Mouse (Mus musculus) heart, embryonic 12.5 days (tissue): ENCODE measurements around the gene Dpp10. TPM values are rescaled to one million over a fixed set of nuclear protein-coding genes. Genes with fewer than 3 reads are reported as not detected.
A peak's percentile ranks its signal among the peaks of the same experiment; 100 is the strongest.

Experiments
- ATAC-seq: fragments of 200-750 bp; cut with Nextera tagmentation; 2 replicates; pipeline ENCODE4 v1.8.0; 2017; ENCODE audit warnings: moderate TSS enrichment, moderate library complexity; ENCODE audit not compliant: insufficient number of reproducible peaks, low FRiP score
- H3K27ac ChIP-seq: fragments of 300-500 bp; sonication (generic); 2 replicates; pipeline ENCODE4 v1.5.1; 2016; ENCODE audit warnings: mild to moderate bottlenecking, moderate library complexity; ENCODE audit not compliant: poor library complexity, severe bottlenecking
- H3K27me3 ChIP-seq: fragments of 300-500 bp; sonication (generic); replicated peaks from 2 replicates; pipeline ENCODE4 v1.6.1; 2016; ENCODE audit warnings: mild to moderate bottlenecking, moderate library complexity
- H3K36me3 ChIP-seq: fragments of 300-500 bp; sonication (generic); 2 replicates; pipeline ENCODE4 v1.6.1; 2016; ENCODE audit warnings: mild to moderate bottlenecking, moderate library complexity
- H3K4me1 ChIP-seq: fragments of 300-500 bp; sonication (generic); replicated peaks from 2 replicates; pipeline ENCODE4 v1.6.1; 2016; ENCODE audit warnings: mild to moderate bottlenecking
- H3K4me2 ChIP-seq: fragments of 300-500 bp; sonication (generic); 2 replicates; pipeline ENCODE4 v1.6.1; 2016; ENCODE audit warnings: mild to moderate bottlenecking, moderate library complexity
- H3K4me3 ChIP-seq: fragments of 300-500 bp; sonication (generic); 2 replicates; pipeline ENCODE4 v1.5.1; 2016; ENCODE audit warnings: mild to moderate bottlenecking
- H3K9ac ChIP-seq: fragments of 300-500 bp; sonication (generic); 2 replicates; pipeline ENCODE4 v1.6.1; 2016; ENCODE audit warnings: mild to moderate bottlenecking, moderate library complexity
- H3K9me3 ChIP-seq: fragments of 300-500 bp; sonication (generic); replicated peaks from 2 replicates; pipeline ENCODE4 v1.6.1; 2016; ENCODE audit warnings: mild to moderate bottlenecking, moderate library complexity
- WGBS: fragments of 180-500 bp; shearing (Covaris S2); methylation state at CpG from one replicate; pipeline ENCODE4 v1.1.7; 2016; 5-methylcytosine and 5-hydroxymethylcytosine counted together
- polyA plus RNA-seq: library from polyadenylated mRNA; unstranded; fragments of >200 nt; fragmentation: Nextera tagmentation; extraction: Ambion mirVana; gene quantifications from 2 replicates; pipeline ENCODE4 v1.2.1, GENCODE M21; 2016

The Dpp10 gene
- not detected in 2 replicates for polyA plus RNA-seq

DNA sequence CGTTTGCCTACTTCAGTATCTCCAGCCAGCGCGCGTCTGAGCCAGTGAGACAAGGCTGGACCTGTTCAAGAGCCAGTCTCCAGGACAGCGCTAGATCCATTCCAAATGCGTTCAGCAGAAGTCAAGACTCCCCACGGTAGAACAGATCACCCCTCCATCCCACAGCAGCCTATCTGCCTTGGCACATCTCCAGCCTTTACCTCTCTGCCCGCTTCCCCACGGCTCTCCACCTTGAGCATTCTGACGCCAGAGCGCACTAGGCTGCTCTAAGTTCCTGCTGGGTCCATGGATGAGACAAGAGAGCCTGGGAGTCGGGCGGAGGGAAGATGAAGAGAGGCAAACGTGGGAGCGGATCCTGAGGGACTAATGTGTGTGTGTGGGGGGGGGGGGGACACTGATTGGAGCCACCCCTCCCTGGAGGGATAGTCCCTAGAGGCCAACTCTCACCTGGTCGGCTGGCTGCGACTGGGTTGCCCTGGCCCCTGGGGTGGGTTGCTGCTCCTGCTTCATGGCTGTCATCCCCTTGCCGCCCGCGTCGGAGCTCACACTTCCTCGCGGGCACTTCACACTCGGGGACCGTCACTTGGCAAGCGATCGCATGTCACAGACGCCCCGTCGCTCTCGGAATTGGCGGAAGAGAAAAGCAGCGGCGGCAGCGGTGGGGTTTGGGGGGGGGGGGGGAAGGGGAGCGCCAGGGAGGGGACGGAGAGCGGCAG, at the start of gene Dpp10:
Dpp10 (minus strand) TSS at position 635 of the 716 bp plus-strand sequence.
- Histone ChIP-seq H3K27ac (no peak within 1 kb of the TSS), H3K9ac (0 out of 2 replicates have a peak within 1 kb of the TSS, but pooled peaks have one; percentile 38), H3K4me1 (peaks cover 12% of the 10 kb centered on the region), H3K4me3 (peak within 1 kb of the TSS; percentile 49), H3K4me2 (peak within 1 kb of the TSS; percentile 90), H3K27me3 (peaks cover 37% of the 10 kb centered on the region), H3K9me3 (no peaks in the 10 kb centered on the region), H3K36me3 (no peaks in the 10 kb centered on the region)
- no peak for ATAC-seq
- WGBS: 2% methylated on average over 37 of the region's 38 CpGs

DNA sequence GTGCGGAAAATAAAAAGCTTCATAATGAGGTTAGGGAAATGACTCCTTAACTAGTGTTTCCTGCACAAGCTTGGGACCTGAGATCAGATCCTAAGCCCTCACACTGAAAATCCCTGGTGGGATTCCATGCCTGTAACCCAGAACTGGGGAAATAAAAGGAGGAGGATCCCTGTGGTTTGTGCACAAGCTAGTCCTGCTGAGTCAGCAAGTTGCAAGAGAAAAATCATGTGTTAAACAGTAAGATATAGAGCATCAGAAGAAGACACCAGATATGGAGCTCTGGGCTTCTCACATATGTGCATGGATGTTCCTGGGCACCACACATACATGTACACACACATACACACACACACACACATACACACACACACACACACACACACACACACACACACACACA, 3.2 kb upstream of the Dpp10 start:
- ATAC-seq: no peak
- H3K4me3 ChIP-seq: no peak overlapping the region
- no peaks in the 10 kb centered on the region for H3K9me3 ChIP-seq
- H3K9ac ChIP-seq: no peak overlapping the region
- no peaks in the 10 kb centered on the region for H3K36me3 ChIP-seq
- no peak overlapping the region for H3K27ac ChIP-seq
- WGBS: 69% methylated on average over 1 of the region's 1 CpGs
- peaks cover 34% of the 10 kb centered on the region for H3K27me3 ChIP-seq
- H3K4me2 ChIP-seq: no peak overlapping the region
- H3K4me1 ChIP-seq: peaks cover 12% of the 10 kb centered on the region

DNA sequence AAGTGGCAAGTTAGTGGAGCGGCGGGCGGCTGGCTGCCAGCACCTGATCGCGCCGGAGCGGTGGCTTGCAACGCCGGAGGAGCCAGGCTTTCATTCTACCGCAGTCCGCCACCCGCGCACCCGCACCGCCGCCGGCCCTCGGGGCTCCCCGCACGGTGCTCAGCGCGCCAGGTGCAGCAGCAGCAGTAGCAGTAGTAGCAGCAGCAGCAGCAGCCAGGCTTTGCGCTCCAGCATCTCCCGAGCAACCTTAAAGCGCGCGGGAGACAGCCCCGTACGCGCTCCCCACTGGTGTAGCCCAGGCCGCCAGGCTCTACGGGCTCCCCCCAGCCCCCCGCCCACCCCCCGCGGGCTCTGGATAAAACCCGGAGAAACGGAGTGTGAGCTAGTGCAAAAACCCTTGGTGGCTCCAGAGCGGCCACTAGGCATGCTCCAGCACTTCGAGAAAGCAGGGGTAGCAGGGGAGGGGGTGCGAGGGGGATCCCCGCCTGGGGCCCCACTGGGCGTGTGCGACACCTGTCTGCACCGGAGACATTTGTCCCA, 472 bp upstream of the Dpp10 start:
- H3K36me3 ChIP-seq: no peaks in the 10 kb centered on the region
- peak overlapping the region; percentile 49 for H3K4me3 ChIP-seq
- H3K4me2 ChIP-seq: peak overlapping the region; percentile 90
- H3K4me1 ChIP-seq: peaks cover 12% of the 10 kb centered on the region
- H3K27ac ChIP-seq: no peak overlapping the region
- H3K9ac ChIP-seq: 0 out of 2 replicates have a peak overlapping the region, but pooled peaks have one; percentile 38
- H3K9me3 ChIP-seq: no peaks in the 10 kb centered on the region
- 0 out of 2 replicates have a peak, but pooled peaks have one; percentile 11 for ATAC-seq
- under 1% methylated on average over 38 of the region's 44 CpGs for WGBS
- H3K27me3 ChIP-seq: peaks cover 37% of the 10 kb centered on the region

DNA sequence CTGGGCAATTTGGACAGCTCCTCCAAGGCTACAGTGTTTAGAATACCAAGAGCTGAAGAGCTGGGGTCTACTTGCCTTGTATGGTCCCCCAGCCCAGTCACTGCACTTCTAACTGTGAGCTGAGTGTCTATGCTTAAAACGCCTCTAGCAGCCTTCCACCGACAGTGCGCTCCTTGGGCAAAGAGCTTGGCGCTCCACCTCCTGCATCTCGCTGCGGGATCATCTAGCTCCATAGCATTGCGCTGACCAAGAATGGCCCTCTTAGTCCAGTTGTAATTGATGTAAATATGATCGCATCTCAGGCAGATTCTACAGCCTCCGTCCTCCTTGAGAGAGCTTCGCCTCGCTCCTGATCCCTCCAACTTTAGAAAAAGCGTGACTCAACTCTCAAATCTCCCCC, 1.2 kb downstream of the Dpp10 start:
- peaks cover 37% of the 10 kb centered on the region for H3K27me3 ChIP-seq
- H3K4me1 ChIP-seq: peaks cover 12% of the 10 kb centered on the region
- H3K4me3 ChIP-seq: no peak overlapping the region
- 17% methylated on average over 12 of the region's 12 CpGs for WGBS
- H3K9me3 ChIP-seq: no peaks in the 10 kb centered on the region
- H3K36me3 ChIP-seq: no peaks in the 10 kb centered on the region
- H3K27ac ChIP-seq: no peak overlapping the region
- ATAC-seq: no peak
- no peak overlapping the region for H3K9ac ChIP-seq
- H3K4me2 ChIP-seq: no peak overlapping the region

DNA sequence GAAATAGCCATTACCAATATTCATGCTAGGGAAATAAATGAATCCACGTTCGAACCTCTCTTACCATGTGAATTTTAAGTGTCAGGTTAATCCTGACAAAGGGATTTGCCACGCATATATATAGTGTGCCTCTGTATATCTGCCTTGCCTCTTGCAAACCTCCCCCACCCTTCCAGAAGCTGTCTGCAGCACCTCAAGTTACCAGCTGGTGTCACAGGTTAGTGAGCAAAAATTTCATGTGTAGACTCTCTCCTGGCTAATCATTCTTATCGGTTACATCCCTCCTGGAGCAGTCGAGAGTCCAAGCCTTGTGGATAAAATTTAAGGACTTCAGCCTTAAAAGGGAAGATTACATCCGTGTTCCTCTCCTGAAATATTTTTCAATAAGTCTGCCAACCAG, 1.9 kb downstream of the Dpp10 start:
- H3K27me3 ChIP-seq: peaks cover 37% of the 10 kb centered on the region
- H3K9ac ChIP-seq: no peak overlapping the region
- WGBS: 59% methylated on average over 6 of the region's 6 CpGs
- no peak for ATAC-seq
- no peak overlapping the region for H3K4me3 ChIP-seq
- no peaks in the 10 kb centered on the region for H3K36me3 ChIP-seq
- H3K27ac ChIP-seq: no peak overlapping the region
- no peaks in the 10 kb centered on the region for H3K9me3 ChIP-seq
- H3K4me1 ChIP-seq: peaks cover 12% of the 10 kb centered on the region
- H3K4me2 ChIP-seq: no peak overlapping the region

DNA sequence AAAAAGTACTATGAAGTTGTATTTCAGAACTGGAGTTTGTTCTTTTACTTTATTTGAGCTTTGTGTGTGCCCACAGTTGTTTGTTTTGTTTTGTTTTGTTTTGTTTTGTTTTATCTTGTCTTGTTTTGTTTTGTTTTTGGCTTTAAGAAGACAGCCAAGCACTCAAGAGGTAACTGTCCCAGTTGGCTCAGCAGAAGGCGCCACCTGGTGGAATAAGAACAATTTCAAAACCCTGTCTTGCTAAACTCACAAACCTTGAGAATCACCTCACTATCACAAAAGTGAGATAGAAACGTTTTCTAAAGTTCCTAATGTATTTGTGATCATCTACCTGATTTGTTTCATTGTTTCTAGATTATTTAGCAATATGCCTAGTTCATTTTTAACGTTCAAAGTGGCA, 3.8 kb downstream of the Dpp10 start:
- Histone ChIP-seq H3K27ac (no peak overlapping the region), H3K4me3 (no peak overlapping the region), H3K36me3 (no peaks in the 10 kb centered on the region), H3K4me1 (peaks cover 12% of the 10 kb centered on the region), H3K9ac (no peak overlapping the region), H3K9me3 (no peaks in the 10 kb centered on the region), H3K27me3 (peaks cover 32% of the 10 kb centered on the region), H3K4me2 (no peak overlapping the region)
- WGBS: 6% methylated on average over 3 of the region's 3 CpGs
- no peak for ATAC-seq

DNA sequence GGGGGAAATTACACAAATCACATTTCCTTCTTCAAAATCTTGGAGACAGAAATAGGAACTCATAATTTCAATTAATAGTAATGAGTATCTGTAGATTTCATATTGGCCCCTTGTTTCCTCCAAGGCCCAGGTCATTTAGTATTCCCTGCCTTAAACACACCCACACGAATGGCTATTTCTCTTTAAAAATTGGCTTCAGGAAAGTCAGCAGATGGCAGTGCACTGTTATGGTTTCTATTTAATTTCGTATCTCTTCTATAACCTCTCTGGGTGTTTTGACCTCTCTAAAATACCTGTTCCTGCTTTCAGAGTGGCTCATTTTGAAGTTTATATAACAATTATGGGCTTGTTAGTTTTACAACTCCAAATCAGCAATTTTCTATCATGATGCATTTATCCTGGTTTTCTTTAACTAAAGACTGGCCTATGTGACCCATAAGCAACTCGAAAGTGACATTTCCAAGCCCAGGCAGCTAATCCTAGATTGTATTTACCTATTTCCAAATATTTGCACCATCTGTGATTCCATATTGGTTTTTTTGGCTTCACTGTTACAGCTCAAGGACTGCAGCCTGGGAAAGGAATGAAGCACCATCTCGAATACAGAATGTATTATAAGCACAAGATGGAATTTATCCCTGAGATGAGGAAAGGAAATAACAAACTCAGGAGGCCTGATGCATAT, 9.9 kb downstream of the Dpp10 start:
- H3K36me3 ChIP-seq: no peaks in the 10 kb centered on the region
- WGBS: 71% methylated on average over 4 of the region's 4 CpGs
- ATAC-seq: no peak
- no peak overlapping the region for H3K4me3 ChIP-seq
- H3K4me2 ChIP-seq: no peak overlapping the region
- 0 out of 2 replicates have a peak, but pooled peaks cover 3% of the 10 kb centered on the region for H3K9me3 ChIP-seq
- no peaks in the 10 kb centered on the region for H3K27me3 ChIP-seq
- no peaks in the 10 kb centered on the region for H3K4me1 ChIP-seq
- H3K27ac ChIP-seq: no peak overlapping the region
- H3K9ac ChIP-seq: no peak overlapping the region

DNA sequence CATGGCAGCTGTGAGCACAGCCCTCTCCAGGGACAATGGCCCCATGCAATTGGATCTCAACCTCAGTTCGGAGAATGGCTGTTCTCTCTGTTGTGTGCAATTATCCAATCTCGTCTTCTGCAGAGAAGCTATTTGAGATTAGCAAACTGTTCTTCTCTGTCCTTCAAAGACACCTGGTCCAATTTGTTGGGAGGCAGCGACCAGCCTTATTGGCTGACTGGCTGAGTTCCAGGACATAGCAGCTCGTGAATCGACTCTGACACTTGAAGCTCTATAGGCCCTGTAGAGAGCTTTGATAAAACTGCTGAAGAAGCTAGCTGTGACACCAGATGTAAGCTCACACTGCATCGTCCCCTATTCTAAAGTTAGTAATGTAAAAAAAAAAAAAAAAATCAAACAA, 12.7 kb downstream of the Dpp10 start:
- 71% methylated on average over 6 of the region's 6 CpGs for WGBS
- H3K27me3 ChIP-seq: no peaks in the 10 kb centered on the region

DNA sequence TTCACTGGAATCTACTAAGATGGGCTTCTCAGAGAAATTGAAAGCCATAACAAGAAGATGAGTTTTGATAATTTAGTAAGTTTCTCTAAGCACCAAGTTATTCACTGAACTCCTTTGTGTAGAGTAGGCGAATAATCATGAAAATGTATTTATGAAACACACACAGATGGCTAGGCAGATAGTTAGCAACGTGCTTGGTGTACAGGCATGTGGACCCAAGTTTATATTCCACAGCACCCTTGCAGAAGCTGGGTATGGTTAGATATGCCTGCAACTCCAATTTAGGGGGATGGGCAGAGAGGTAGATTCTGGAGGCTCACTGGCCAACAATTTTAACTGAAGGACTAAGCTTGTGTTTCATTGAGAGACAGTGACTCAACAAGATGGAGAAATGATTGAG, 13.4 kb downstream of the Dpp10 start:
- Histone ChIP-seq H3K27ac (no peak overlapping the region), H3K9me3 (0 out of 2 replicates have a peak, but pooled peaks cover 3% of the 10 kb centered on the region), H3K4me3 (no peak overlapping the region), H3K4me1 (no peaks in the 10 kb centered on the region), H3K4me2 (no peak overlapping the region), H3K36me3 (no peaks in the 10 kb centered on the region), H3K27me3 (no peaks in the 10 kb centered on the region), H3K9ac (no peak overlapping the region)
- 67% methylated on average over 2 of the region's 2 CpGs for WGBS
- ATAC-seq: no peak

More for the DNA sequence above, 12.7 kb downstream of the Dpp10 start:
- Histone ChIP-seq H3K27ac (no peak overlapping the region), H3K9me3 (0 out of 2 replicates have a peak, but pooled peaks cover 3% of the 10 kb centered on the region), H3K36me3 (no peaks in the 10 kb centered on the region), H3K9ac (no peak overlapping the region), H3K4me3 (no peak overlapping the region), H3K4me2 (no peak overlapping the region), H3K4me1 (no peaks in the 10 kb centered on the region)
- ATAC-seq: no peak

DNA sequence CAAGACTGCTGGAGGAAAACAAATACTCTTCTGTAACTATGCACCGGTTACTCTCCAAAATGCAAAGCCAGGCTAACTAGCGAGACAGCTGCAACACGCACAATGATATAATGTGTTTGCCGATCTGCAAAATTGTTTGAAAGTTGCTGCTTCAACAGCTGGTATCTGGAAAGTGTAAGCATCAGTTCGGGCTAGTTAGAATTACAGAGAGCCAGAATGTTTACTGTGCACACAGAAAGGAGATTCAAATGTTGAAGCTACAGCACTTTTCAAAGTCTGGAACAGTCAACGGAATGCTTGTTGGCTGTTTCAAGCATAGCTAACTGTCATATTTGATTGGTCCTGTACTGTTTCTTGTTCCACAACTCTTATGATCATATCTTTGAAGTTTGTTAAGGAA, 42.6 kb downstream of the Dpp10 start:
- H3K27ac ChIP-seq: no peak overlapping the region
- H3K9ac ChIP-seq: no peak overlapping the region
- no peak overlapping the region for H3K4me2 ChIP-seq
- H3K9me3 ChIP-seq: no peaks in the 10 kb centered on the region
- no peak overlapping the region for H3K4me3 ChIP-seq
- no peak for ATAC-seq
- H3K36me3 ChIP-seq: no peaks in the 10 kb centered on the region
- no peaks in the 10 kb centered on the region for H3K27me3 ChIP-seq
- 79% methylated on average over 6 of the region's 6 CpGs for WGBS
- no peaks in the 10 kb centered on the region for H3K4me1 ChIP-seq

DNA sequence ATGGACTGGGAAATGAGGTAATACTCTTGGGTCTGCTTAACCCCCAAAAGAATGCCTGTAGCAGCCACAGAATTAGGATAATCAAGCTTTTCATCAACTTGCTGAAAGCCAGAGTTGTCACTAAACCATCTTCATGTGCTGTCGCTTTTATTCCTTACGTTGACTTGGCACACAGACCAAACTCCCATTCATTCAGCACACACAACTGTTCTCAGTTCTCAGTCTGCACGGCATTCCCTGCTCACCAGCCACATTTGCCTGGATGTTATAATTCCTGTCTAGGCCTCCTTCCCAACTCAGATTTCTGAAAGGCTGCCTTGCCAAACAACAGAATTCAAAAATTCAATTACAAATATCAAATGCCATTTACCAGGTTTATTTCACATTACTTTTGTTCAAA, 49.6 kb downstream of the Dpp10 start:
- H3K4me3 ChIP-seq: no peak overlapping the region
- no peaks in the 10 kb centered on the region; the same call in 1 of the 2 replicates for H3K9me3 ChIP-seq
- ATAC-seq: no peak
- no peaks in the 10 kb centered on the region for H3K4me1 ChIP-seq
- no peaks in the 10 kb centered on the region for H3K36me3 ChIP-seq
- 81% methylated on average over 3 of the region's 3 CpGs for WGBS
- H3K27me3 ChIP-seq: no peaks in the 10 kb centered on the region
- no peak overlapping the region for H3K27ac ChIP-seq
- no peak overlapping the region for H3K9ac ChIP-seq
- no peak overlapping the region for H3K4me2 ChIP-seq
